Mouse (Mus musculus): ENCODE results near the gene 1700025C18Rik. TPM values are rescaled to one million over a fixed set of nuclear protein-coding genes. Genes with fewer than 3 reads are reported as not detected.
A peak's percentile ranks its signal among the peaks of the same experiment; 100 is the strongest.

Gene 1700025C18Rik
- total RNA-seq, 2 experiments from 2014 or later: not detected

DNA sequence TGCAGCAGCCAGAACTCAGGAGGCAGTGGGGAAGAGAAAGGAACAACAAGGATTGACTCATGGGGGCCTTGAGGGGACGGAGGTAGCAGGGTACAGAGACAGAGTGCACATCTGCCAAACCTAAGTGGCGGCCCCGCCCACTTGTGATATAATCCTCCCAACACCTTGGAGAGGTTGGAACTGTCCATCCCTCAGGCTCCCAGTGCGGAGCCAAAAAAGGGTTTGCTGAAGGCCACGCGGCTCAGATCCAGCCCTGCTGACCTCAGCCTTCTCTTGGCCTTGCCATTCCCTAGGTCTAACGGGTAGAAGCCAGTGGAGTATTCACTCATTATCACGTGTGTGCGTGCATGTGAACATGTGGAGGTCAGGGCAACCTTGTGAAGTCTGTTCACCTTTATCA, 9.9 kb downstream of the 1700025C18Rik start:
- intact Hi-C loops (cut with DNase I): no loop called here
- no peak for DNase-seq

DNA sequence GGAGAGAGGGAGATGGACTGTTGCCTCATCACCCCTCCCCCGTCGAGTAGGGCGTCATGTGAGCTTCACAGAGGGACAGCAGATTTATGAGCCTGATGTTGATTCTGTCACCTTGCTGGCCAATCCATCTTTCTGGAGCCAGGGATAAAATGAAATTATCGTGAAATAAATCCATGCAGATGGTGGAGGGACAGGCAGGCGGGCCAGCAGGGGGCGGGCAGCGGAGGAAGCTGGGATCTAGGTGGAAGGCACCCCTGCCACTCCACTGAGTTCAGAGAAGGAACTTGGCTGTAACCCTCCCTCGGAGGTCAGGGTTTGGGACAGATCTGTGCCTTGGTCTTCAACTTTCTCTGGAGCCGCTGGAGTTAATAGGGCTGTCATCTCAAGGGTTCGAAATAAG, 11.9 kb downstream of the 1700025C18Rik start:
- intact Hi-C loops (cut with DNase I): loop anchor here (5.0 kb wide), 1 partner anchor 154 kb away; the partner anchor contains the start of gene Cdh22

DNA sequence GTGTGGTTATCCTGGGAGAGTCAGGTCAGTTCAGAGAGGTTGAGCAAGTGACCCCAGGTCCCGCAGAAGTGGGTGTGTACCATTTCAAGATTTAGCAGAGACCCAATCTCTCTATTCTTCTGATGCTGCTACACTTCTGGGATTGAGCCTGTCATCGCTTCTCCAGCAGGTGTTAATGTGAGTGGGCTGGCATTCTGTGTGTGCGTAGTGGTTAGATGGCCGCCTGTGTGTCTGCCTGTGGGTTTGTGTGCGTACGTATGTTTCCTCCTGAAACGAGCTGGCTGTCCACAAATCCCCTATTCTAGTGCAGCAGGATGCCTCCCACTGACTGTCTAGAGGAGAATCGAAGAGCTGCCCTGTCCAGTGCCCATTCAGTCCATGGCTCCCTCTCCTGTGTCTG, 12.5 kb downstream of the 1700025C18Rik start:
- DNase-seq: no peak
- intact Hi-C loops (cut with DNase I): loop anchor here (5.0 kb wide), 1 partner anchor 154 kb away; the partner anchor contains the start of gene Cdh22

More for the DNA sequence above, 11.9 kb downstream of the 1700025C18Rik start:
- DNase-seq: no peak

DNA sequence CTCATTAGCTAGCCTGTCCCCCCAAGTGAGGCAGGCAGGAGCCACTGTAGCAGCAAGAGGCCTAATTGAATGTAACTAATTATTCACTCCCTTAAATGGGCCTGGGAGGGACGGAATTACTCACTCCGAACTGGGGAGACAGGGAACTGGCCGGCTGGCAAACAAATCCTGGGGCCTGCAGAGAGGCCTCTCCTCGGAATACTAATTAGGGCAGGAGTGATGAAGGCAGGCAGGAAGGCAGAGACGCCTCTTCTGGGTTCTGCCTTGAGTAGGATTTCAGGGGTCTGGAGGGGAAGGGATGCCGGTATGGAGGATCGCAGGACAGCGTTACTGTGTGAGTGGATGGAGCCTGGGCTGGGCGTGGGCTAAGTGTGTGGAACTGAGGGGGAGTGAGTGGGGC, 13.5 kb downstream of the 1700025C18Rik start:
- intact Hi-C loops (cut with DNase I): loop anchor here (5.0 kb wide), 1 partner anchor 155 kb away; the partner anchor contains the start of gene Cdh22
- no peak for DNase-seq

DNA sequence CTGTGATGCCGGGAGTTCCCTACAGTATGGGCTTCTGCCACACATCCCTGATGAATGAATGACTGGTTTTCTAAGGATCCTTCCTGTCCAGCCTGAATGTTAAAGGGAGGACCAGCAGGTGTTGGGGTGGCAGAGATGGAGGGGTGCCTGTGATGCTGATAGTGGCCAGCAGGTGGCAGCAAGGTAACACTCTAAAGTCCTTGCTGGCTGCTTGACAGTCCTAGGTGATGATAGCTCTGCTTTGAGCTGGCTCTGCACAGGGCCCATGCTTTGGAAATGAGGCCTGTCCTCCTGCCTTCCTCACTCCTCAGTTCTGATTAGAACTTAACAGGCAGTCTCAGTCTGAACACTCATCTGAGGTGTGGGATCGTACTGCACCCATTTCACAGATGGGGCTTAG, 15.6 kb downstream of the 1700025C18Rik start:
- intact Hi-C loops (cut with DNase I): loop anchor here (2.0 to 5.0 kb wide), 5 partner anchors 38 to 412 kb away; partner anchors contain the start of gene Cdh22

DNA sequence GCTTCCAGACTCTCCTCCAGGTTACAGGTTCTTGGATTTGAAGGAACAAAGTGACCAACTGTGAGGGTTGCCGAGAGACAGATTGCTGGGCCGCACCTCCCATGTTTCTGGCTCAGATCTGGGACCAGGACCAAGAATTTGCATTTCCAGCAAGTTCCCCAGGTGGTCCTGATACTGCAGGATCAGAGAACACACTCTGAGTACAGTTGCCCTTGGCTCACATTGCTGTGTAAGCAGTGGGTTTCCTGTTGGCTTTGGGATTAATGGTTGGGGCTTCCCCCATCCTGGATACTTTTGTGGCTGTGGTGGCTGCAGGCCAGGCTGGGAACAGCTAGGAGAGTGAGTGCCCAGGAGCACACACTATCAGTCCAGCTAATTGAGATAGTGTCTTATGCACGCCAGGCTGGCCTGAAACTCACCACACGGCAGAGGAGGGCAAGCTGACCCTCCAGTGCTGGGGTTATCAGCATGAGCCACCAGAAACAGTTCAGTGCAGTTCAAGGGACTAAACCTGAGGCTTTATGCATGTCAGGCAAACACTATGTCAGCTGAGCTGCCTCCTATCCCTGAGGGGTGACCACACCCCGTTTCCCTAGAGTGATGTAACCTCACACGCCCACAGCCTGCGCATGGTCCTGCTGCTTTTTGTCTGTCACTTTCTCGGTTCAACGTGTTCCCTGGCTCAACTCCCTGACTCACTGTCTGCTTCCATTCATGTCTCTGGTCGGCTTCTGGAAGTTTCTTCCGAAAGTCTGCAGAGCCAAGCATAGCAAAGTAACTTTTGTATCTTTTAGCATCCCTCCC, 16.3 kb downstream of the 1700025C18Rik start:
- intact Hi-C loops (cut with DNase I): loop anchor here (2.0 to 5.0 kb wide), 4 partner anchors 39 to 413 kb away; no protein-coding TSS in a partner anchor
- peak; percentile 54 to 60 for DNase-seq

More for the DNA sequence above, 15.6 kb downstream of the 1700025C18Rik start:
- DNase-seq: peak; percentile 79 to 84

DNA sequence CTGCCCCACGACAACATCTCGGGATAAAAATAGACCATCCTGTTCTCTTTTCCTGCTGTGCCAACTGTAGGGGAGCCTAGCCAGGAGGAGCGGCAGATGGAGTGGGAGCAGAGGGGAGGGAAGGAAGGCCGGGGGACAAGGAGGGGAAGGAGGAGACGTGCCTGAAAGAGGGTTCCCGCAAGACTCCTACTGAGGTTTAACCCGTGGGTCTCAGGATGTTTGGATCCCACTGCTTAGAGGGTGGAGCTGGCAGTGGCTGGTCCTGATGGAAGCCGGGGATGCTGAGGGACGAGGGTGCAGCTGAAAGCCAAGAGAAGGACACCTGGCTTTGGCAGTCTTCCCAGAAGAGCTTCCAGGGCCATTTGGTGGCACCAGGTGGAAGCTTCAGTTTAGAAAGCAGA, 17.2 kb downstream of the 1700025C18Rik start:
- DNase-seq: peak in 1 of 2 experiments; percentile 14
- intact Hi-C loops (cut with DNase I): loop anchor here (5.0 kb wide), 1 partner anchor 414 kb away; no protein-coding TSS in a partner anchor

DNA sequence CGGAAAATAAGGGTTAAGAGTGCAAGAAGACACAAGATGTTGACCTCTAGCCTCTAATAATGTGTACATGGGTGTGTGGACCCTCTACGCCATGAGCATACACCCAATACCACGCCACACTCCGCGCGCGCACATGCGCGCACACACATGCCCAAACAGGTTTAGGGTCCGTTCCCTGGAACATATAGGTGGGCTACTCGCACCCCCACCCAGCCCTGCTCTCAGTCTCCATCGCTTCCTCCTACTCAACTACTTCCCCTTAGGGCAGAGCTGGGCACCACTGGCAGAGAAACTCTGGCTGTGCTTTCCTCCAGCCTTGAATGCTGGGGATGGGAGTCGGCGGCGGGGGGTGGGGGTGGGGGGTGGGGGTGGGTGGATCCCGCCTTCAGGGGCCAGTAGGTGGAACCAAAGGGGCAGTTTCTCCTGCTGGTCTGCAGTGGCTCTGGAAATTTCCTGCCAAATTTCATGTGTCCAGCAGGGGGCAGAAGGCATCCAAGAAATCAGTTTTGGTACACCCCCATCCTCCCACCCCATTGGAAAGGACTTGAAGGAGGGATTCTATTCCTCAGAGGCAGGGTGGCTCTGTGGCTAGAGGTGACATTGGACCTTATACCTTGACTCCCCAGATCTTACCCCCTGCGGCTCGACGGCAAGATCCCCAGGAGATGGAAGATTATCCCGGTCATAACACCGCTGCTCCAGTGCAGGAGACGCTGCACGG, 20.3 kb downstream of the 1700025C18Rik start:
- DNase-seq: peak; percentile 64 to 76
- intact Hi-C loops (cut with DNase I): loop anchor here (2.0 to 5.0 kb wide), 2 partner anchors 267 to 417 kb away; no protein-coding TSS in a partner anchor

DNA sequence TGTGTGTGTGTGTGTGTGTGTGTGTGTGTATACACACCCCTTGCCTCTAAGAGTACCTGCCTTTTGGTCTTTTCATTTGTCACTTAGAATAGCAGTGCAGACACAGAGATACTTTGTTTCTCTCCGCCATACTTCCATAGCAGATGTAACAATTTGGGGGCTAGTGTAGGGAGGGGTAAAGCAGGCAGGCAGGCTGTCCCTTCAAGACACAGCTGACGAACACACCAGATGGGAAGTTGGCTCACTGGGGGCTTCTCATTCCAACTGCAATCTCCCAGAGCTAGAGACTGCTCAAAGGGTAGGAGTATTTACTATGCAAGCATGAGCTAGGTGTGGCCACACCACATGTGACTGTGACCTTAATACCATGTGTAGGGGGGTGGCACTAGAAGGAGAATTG, 21.7 kb downstream of the 1700025C18Rik start:
- intact Hi-C loops (cut with DNase I): no loop called here
- DNase-seq: no peak

DNA sequence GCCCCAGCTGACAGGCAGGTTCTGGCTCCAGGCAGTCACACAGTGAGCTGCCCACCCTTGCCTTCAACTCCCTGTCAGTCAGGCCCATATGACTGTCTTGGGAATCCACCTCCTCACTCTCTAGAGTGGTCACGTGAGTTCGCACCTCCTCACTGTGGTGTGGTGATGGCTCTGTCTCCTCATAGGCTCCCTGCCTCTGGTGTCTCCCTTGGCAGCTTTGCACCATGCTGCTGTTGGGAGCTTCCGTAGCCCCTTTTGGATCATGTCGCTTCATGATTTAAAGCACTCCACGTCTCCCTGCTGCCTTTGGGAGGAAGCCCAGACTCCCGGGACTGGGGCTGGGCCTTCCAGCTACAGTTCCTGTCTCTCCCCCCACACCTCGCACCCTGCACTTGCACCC, 26.1 kb downstream of the 1700025C18Rik start:
- DNase-seq: no peak
- intact Hi-C loops (cut with DNase I): no loop called here

DNA sequence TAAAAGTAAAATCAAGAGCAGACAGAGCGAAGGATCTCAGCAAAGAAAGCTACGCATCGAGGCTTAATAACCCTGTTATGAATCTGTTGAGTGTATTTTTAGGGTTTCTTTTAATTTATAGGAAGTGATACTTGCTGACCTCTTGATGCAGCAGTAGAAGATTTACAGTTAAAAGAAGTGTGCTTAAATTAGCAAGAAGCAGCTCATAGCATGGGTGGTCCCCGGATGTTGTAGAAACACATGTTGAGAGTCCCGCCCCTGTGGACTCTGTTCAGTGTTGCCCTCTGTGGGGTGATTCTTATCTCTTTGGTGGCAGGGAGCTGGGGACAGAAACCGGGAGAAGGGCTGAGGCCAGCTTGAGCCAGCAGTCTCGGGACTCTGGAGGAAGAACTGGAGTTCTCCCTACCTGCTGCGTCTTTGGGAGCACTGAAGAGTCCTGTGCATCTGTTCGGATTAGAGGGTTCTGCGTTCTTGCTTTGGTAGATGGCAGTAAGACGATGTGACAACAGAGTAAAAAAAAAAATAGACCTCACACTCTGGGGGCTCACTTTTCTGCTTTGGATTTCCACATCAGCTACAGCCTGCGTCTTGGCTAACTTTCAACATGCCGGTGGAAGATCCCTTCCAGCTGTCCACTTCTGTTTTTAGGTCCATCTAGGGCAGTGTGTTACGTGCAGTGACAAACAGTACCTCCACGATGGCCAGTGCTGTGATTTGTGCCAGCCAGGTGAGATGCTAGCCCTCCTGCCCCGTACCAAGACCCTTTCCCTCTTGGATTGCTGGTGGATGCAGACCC, 28.7 kb downstream of the 1700025C18Rik start:
- DNase-seq: peak; percentile 21 to 32
- intact Hi-C loops (cut with DNase I): no loop called here

DNA sequence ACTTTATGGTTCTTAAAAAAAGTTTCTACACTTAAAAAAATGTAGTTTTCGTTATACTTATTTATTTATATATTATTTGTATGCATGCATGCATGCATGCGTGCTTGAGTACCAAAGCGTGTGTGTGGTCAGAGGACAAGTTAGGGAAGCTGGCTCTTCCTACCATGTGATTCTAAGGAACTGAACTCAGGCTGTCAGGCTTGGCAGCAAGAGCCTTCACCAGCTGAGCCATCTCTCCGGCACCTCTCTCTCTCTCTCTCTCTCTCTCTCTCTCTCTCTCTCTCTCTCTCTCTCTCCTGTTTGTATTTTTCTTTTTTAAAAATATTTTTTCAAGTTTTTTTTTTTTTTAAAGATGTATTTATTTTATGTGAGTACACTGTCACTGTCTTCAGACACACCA, 30.6 kb downstream of the 1700025C18Rik start:
- DNase-seq: no peak
- intact Hi-C loops (cut with DNase I): no loop called here

DNA sequence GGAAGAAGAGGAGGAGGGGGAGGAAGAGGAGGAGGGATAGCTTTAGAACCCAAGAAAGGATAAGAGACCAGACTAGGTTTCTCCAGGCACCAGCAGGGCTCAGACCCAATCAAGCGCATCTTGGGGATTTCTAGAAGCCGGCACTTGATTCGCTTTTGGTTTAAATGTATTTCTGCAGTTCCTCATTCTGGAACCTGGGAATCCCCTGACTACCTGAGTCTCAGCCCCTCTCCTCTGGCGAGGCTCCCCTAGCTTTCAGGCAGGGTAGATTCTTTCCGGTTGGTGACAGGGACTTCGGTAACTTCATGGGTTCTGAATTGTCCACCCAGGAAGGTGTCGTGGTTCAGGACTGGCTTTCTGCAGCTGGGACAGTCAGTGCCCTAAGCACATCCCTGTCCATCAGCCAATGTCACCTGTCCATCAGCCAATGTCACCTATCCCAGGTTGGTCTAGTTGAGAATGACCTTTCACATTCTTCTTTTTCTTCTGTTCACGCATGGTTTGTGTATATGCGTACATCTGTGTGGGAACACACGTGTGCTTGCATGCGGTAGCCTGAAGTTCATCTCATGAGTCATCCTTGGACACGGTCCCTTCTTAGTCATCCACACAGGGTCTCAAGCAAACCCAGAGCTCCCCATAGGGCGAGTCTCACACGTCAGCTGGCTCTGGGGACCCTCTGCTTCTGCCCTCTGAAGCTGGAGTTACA, 34.0 kb downstream of the 1700025C18Rik start:
- intact Hi-C loops (cut with DNase I): no loop called here
- DNase-seq: no peak

DNA sequence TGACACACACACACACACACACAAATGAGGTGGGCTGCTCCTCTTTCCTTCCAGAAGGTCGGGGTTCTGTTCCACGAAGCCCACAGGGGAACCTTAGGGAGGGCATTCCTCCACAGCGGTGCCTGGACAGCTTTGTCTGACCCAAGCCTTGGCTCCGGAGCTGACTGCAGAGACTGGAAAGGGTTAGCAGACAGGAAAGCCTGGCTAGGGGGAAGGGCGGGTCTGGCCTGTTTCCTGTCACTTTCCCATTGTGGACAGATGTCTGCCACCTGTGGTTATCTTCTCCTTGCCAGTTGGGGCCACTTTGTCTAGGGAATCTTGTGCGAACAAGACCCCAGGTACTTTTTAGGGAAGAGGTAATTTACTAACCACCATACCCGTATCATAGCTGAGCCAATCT, 34.6 kb downstream of the 1700025C18Rik start:
- intact Hi-C loops (cut with DNase I): no loop called here
- peak; percentile 42 to 52 for DNase-seq

DNA sequence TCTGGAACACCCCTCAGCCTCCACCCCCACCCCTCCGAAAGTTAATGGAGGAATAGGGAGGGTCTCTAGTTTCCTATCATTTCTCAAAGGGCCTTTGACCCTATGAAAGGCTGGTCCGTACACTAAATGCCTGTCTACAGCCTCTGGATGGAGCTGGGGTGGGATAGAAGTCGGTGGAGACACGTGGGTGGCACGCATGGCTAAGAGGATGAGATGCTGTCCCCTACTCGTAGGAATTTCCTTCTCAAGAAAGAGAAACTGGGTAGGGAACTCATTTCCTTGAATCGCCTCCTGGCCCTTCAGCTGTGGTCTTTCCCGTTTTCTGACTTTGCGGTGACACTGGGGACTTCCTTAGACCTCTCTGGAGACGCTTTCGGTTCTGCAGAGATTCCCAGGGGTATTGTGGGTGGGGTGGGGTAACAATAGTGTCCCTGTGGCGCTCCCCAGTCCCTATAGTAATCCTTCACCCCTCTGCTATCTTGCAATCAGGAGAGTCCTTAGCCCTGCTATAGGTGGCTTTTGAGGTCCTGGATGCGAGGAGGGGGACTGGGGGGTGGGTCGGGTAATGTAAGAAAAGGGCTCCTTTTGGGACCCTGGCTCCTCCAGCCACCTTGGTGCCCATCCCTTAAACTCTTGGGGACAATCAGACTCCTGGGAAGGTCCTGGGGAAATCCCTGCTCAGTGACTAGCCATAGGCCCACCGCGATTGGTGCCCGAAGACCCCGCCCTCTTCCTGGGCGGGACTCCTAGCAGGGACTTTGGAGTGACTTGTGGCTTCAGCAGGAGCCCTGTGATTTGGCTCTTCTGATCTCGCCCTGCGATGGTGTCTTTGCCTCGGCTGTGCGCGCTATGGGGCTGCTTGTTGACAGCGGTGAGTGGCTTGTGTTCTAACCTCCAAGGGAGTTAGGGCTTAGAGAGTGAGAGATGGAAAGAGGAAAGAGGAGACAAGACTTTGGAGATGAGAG, 35.4 kb downstream of the 1700025C18Rik start, which contains the start of gene Cd40:
Gene Cd40 (plus strand): TSS at position 740 of the 965 bp plus-strand sequence.
- intact Hi-C loops (cut with DNase I): no loop called here
- DNase-seq: peak; percentile 80 to 81

DNA sequence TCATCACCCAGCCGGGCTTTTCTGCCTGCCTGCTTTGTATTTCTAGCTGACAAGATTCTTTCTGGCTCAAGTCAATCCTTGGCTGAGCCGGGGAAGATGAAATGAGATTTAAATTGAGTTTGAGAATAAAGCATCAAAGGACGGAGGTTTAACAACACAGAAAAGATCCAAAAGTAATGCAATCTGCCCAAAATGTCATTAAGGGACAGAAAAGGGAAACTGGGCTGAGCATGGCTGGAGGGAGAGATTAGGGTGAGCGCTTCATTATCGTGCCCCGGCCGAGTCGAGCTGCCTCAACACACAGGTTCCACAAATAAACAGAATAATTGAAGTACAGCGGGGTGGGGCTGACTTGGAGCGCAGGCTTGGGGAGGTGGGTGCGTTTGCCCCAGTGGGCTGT, 39.0 kb downstream of the 1700025C18Rik start:
- DNase-seq: no peak
- intact Hi-C loops (cut with DNase I): no loop called here

DNA sequence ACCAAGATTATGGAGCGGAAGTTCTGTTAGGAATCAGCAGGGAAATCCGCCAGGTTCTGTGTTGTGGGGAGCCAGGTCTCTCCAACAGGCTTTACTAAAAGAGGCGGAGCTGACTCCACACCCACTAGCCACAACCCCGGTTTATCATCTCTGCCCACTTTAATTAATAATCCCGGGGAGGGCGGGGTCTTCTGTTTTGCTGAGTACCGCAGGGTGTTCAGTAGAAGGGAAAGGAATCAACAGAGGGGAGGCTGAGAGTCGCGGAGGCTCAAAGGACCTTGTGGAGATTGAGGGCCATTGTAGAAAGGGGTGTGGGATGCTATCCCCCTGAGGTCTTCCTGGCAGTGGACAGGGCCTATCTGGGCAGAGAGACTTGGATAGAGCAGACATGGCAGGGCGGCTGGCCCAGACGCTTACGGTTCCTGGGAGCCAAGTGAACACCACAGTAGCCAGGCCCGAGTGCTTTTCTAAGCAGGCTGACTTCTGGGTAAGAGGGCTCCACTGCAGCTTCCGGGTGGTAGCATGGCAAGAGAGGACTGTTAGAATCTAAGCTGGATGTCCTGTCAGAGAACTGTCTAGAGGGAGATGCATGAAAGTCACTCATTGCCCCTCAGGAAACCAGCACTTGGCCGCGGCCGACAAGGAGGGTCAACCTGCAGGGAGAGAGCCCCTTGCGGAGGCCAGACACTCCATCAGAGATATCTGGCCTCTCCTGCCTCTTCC, 39.6 kb downstream of the 1700025C18Rik start:
- intact Hi-C loops (cut with DNase I): no loop called here
- DNase-seq: no peak

DNA sequence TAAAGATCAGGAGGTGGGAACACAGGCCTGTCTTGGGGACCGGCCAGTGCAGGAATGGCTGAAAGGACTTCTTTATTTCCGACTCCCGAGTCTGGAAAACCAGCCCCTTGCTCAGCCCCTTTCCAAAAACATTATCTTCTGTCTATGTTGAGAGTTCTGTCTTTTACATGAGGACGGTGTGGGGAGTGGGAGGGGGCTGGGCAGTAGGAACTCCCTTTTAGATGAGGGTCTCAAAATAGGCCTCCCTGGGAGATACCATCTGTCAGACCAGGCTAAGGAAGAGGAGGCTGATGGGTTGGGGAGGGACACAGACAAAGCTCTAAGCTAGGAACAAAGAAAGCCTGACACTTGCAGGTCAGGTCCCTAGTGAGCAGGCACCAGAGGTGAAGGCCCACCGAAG, 41.5 kb downstream of the 1700025C18Rik start:
- DNase-seq: no peak
- intact Hi-C loops (cut with DNase I): no loop called here
